Comparison of ENCODE assay signal across 33 mouse cellular contexts in the genomic region with DNA sequence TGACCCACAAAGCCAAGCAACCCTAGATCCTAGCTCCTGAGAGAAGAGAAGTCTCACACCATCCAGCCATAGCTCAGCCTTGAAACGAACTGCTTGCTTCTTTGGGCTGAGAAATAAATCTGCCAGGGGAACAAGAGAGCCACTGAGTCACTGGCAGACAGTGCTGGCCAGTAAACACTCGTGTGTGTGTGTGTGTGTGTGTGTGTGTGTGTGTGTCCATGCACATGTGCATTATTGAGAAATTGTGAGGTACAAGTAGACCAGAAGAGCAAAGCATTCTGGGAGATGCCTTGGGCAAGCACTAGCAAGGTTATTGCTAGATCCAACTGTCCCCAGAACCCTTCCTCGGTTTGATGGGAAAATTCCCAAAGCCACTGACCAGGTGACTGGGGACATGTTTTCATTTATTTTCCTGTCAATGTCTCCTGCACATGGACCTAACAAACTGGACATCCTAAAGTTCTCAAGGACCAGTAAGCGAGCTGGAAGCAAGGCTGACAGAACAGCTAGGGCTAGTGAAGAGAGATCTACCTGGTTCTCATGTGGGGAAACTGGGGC. TPM values are rescaled to one million over a fixed set of nuclear protein-coding genes. Genes with fewer than 3 reads are reported as not detected.
DNase-seq lines count a peak whose midpoint lies in the region; ATAC-seq and TF ChIP-seq lines count a peak whose summit lies in the region.
"Had no signal": no experiment of that assay in that cellular context is flagged by ENCODE, and none has a peak within 500 bp of the region (broad histone marks: within the 10 kb centered on the region; RNA-seq: fewer than 3 reads in every experiment).

No protein-coding gene starts in this region.

- H3K4me3 ChIP-seq in liver, adult 2 months (ENCODE audit: insufficient read depth, low read depth, low read length), result no peak overlapping the region
- no peak overlapping the region for H3K4me3 ChIP-seq in liver, embryonic 15.5 days (replicated peaks)
- H3K4me3 ChIP-seq: embryonic facial prominence, embryonic 13.5 days; forebrain, embryonic 10.5 days; forebrain, embryonic 15.5 days; heart, embryonic 13.5 days; hindbrain, embryonic 15.5 days; layer of hippocampus, adult 2 months had no signal

- H3K9me3 ChIP-seq in liver, embryonic 15.5 days (replicated peaks), result no peaks in the 10 kb centered on the region
- H3K9me3 ChIP-seq: embryonic facial prominence, embryonic 13.5 days; forebrain, embryonic 10.5 days; forebrain, embryonic 15.5 days; G1E; heart, embryonic 13.5 days; hindbrain, embryonic 15.5 days had no signal

- H3K4me1 ChIP-seq in liver, adult 2 months (ENCODE audit: control insufficient read depth, insufficient read depth, low read length), result peaks cover 65% of the 10 kb centered on the region
- H3K4me1 ChIP-seq in liver, embryonic 15.5 days (replicated peaks), result peaks cover 39% of the 10 kb centered on the region
- H3K4me1 ChIP-seq: forebrain, embryonic 15.5 days had no signal

- no peaks in the 10 kb centered on the region for H3K27me3 ChIP-seq in liver, adult 2 months (ENCODE audit: control insufficient read depth, insufficient read depth, low read length)
- H3K27me3 ChIP-seq in liver, embryonic 15.5 days, result no peaks in the 10 kb centered on the region; the same call in 1 of the 2 replicates
- H3K27me3 ChIP-seq: embryonic facial prominence, embryonic 13.5 days; forebrain, embryonic 15.5 days; hindbrain, embryonic 15.5 days had no signal

- TF ChIP-seq CTCF in liver, adult 2 months (IDR thresholded peaks at IDR 0.05; ENCODE audit: low read depth, low read length), result no peak

- no peak overlapping the region for H3K4me2 ChIP-seq in liver, embryonic 15.5 days
- H3K4me2 ChIP-seq: embryonic facial prominence, embryonic 13.5 days; forebrain, embryonic 15.5 days; heart, embryonic 13.5 days; hindbrain, embryonic 15.5 days; lung, embryonic 14.5 days had no signal

- peak; percentile 55 to 60 for DNase-seq in adrenal gland, adult (ENCODE audit: inconsistent age in 2 of 2, low spot score in 1 of 2)
- no peak for DNase-seq in adrenal gland, postnatal 25 days
- DNase-seq in liver, adult 2 months (ENCODE audit: extremely low read depth, low read depth, low spot score), result peak; percentile 71
- no peak for DNase-seq in liver
- DNase-seq in frontal cortex, postnatal 14 days (ENCODE audit: low spot score in 2 of 2), result no peak
- no peak for DNase-seq in layer of hippocampus, adult 9-10 months (ENCODE audit: low spot score)
- no peak for DNase-seq in spleen, adult 12 weeks (ENCODE audit: low spot score)
- DNase-seq: cerebellum, adult 11-12 months; cerebellum, adult 9-11 months; gastrocnemius, postnatal 10 days; heart, postnatal 10 days; kidney, postnatal 14 days; left cerebral cortex, postnatal 4 days; lung, embryonic 14.5 days; lung, postnatal 14 days; right cerebral cortex, adult 18-20 months; thymus, adult 2 months; thymus, postnatal 36 days had no signal

- H3K36me3 ChIP-seq in liver, adult 2 months (ENCODE audit: control insufficient read depth, insufficient read depth, low read length), result peaks cover 54% of the 10 kb centered on the region
- no peaks in the 10 kb centered on the region for H3K36me3 ChIP-seq in liver, embryonic 15.5 days (replicated peaks)
- H3K36me3 ChIP-seq: embryonic facial prominence, embryonic 13.5 days; forebrain, embryonic 10.5 days; forebrain, embryonic 15.5 days; G1E; heart, embryonic 13.5 days; hindbrain, embryonic 15.5 days had no signal

- H3K27ac ChIP-seq in liver, adult 2 months (replicated peaks; ENCODE audit: insufficient read depth, low read depth, low read length), result peak overlapping the region; percentile 85
- H3K27ac ChIP-seq in liver, embryonic 15.5 days (replicated peaks), result peak overlapping the region; percentile 67
- H3K27ac ChIP-seq: embryonic facial prominence, embryonic 13.5 days; forebrain, embryonic 10.5 days; forebrain, embryonic 15.5 days; heart, embryonic 13.5 days; hindbrain, embryonic 15.5 days; layer of hippocampus, adult 2 months had no signal

- no peak for TF ChIP-seq POLR2A in liver, adult 2 months (IDR thresholded peaks at IDR 0.05; ENCODE audit: extremely low read depth, insufficient read depth, low read length)

- H3K79me2 ChIP-seq in liver, adult 2 months (ENCODE audit: control insufficient read depth, insufficient read depth, low read length), result peaks cover 4% of the 10 kb centered on the region; the same call in 1 of the 2 replicates

- WGBS in liver, adult 2 months, result 35% methylated on average over 4 of the region's 4 CpGs
- 51% methylated on average over 4 of the region's 4 CpGs for WGBS in liver, embryonic 15.5 days (ENCODE audit: insufficient replicate concordance)

- peak overlapping the region; percentile 50 for H3K9ac ChIP-seq in liver, adult 2 months (ENCODE audit: low read depth, low read length)
- no peak overlapping the region for H3K9ac ChIP-seq in liver, embryonic 15.5 days
- H3K9ac ChIP-seq: embryonic facial prominence, embryonic 13.5 days; forebrain, embryonic 15.5 days; hindbrain, embryonic 15.5 days; lung, embryonic 14.5 days had no signal

- ATAC-seq in liver, embryonic 15.5 days (ENCODE audit: insufficient read depth), result no peak
- ATAC-seq: forebrain, embryonic 15.5 days; inflammation-experienced regulatory T-cells, adult 6 months; midbrain, embryonic 16.5 days had no signal

RNA-seq across cellular contexts. Expression of gene Ttpal, which starts 47.6 kb away (rescaled TPM):
- 29.4 and 30.0 TPM in 2 replicates for total RNA-seq in adrenal gland, postnatal 25 days (2021)
- 9.3 and 9.7 TPM in 2 replicates for total RNA-seq in liver, adult 2 months (2014; rRNA removed)
- 8.1 and 12.4 TPM in 2 replicates for polyA plus RNA-seq in liver, adult 2 months (2012; rRNA removed)
- 8.5 and 10.4 TPM in 2 replicates for polyA plus RNA-seq in liver, embryonic 15.5 days (2015; fragmentation: Nextera tagmentation; extraction: Ambion mirVana)

RNA-seq across cellular contexts. Expression of gene Hnf4a, which starts 47.9 kb away (rescaled TPM):
- 2.4 TPM in 1 of 2 replicates, not detected in the other for total RNA-seq in adrenal gland, postnatal 25 days (2021)
- total RNA-seq in liver, adult 2 months (2014; rRNA removed), result 164 and 213 TPM in 2 replicates
- polyA plus RNA-seq in liver, adult 2 months (2012; rRNA removed), result 260 and 313 TPM in 2 replicates
- polyA plus RNA-seq in liver, embryonic 15.5 days (2015; fragmentation: Nextera tagmentation; extraction: Ambion mirVana), result 17.0 and 19.0 TPM in 2 replicates
- total RNA-seq: heart, adult 8-10 months; heart, postnatal 10 days; layer of hippocampus, adult 2 months; layer of hippocampus, postnatal 25 days; left cerebral cortex, postnatal 4 days had no signal
- polyA plus RNA-seq: C2C12; embryonic facial prominence, embryonic 13.5 days; forebrain, embryonic 10.5 days; forebrain, embryonic 15.5 days; frontal cortex, adult 2 months; inflammation-experienced regulatory T-cells, adult 6 months; midbrain, embryonic 16.5 days; neural tube, embryonic 11.5 days had no signal

Comparison
In these comparisons a context has a peak if more than half of its experiments do, and no peak if none do; other contexts are left out.
1. DNase-seq: peak in adrenal gland, adult (2 of 2) and liver, adult 2 months (single experiment); none in adrenal gland, postnatal 25 days (single experiment), liver (single experiment), frontal cortex, postnatal 14 days (0 of 2), layer of hippocampus, adult 9-10 months (single experiment) and spleen, adult 12 weeks (single experiment).
2. RNA of gene Hnf4a, which starts 47.9 kb away (total RNA-seq): 164 to 213 TPM in liver, adult 2 months; 2.4 TPM in adrenal gland, postnatal 25 days; every median in the first group is over 10 times any median in the second.